Mouse (Mus musculus): ENCODE measurements around the gene Zbtb25. TPM values are rescaled to one million over a fixed set of nuclear protein-coding genes. Genes with fewer than 3 reads are reported as not detected.
A peak's percentile ranks its signal among the peaks of the same experiment; 100 is the strongest.

The Zbtb25 gene
- polyA plus RNA-seq (2016; fragmentation: Nextera tagmentation; extraction: Ambion mirVana) = 20.0 and 22.5 TPM in 2 replicates

- Histone ChIP-seq H3K27ac (peak within 1 kb of the TSS; percentile 99), H3K9ac (peak within 1 kb of the TSS; percentile 96), H3K27me3 (no peaks in the 10 kb centered on the region), H3K4me1 (peaks cover 38% of the 10 kb centered on the region), H3K9me3 (no peaks in the 10 kb centered on the region), H3K4me3 (replicated peaks) (peak within 1 kb of the TSS; percentile 72), H3K4me2 (peak within 1 kb of the TSS; percentile 84), H3K36me3 (replicated peaks) (no peaks in the 10 kb centered on the region)
- peak; percentile 85 for ATAC-seq (ENCODE audit: low FRiP score)
- under 1% methylated on average over 67 of the region's 96 CpGs for WGBS
Observed at GRCm38 (mm10) chr12:76369206-76369977, at the start of gene Zbtb25. Zbtb25 (minus strand) TSS chr12:76369602.

DNA sequence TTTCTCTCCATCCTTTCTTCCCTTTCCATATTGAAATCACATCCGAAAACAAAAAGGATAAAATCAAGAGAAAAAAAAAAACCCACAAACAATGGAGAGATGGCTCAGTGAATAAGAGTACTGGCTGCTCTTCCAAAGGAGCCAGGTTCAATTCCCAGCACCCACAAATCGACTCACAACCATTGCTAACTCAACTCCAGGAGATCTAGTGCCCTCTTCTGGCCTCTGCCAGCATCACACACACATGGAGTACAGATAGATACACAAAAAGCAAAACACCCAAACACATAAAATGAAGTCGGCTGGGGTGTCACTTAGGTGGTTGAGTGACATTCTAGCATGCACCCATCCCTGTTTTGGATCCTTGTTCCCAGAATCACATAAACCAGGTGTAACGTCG is 48.9 kb upstream of the Zbtb25 start:
- H3K36me3 ChIP-seq (replicated peaks) = no peaks in the 10 kb centered on the region
- H3K4me3 ChIP-seq (replicated peaks) = no peak overlapping the region
- no peak for ATAC-seq (ENCODE audit: low FRiP score)
- H3K4me1 ChIP-seq = peaks cover 7% of the 10 kb centered on the region
- peaks cover 6% of the 10 kb centered on the region; the same call in 1 of the 2 replicates for H3K9me3 ChIP-seq
- H3K27ac ChIP-seq = no peak overlapping the region
- H3K9ac ChIP-seq = no peak overlapping the region
- WGBS = 94% methylated on average over 5 of the region's 5 CpGs
- peaks cover 26% of the 10 kb centered on the region for H3K27me3 ChIP-seq
- H3K4me2 ChIP-seq = no peak overlapping the region

GRCm38 (mm10) chr12:76417433-76417854 is 48.0 kb upstream of the Zbtb25 start, which contains the start of gene Ppp1r36:
Ppp1r36 (plus strand) TSS chr12:76417538.
- H3K9me3 ChIP-seq = peaks cover 6% of the 10 kb centered on the region; the same call in 1 of the 2 replicates
- peak within 1 kb of the TSS; percentile 38; the same call in 1 of the 2 replicates for H3K9ac ChIP-seq
- WGBS = under 1% methylated on average over 37 of the region's 37 CpGs
- H3K27ac ChIP-seq = no peak within 1 kb of the TSS
- H3K4me1 ChIP-seq = peaks cover 7% of the 10 kb centered on the region
- no peaks in the 10 kb centered on the region for H3K36me3 ChIP-seq (replicated peaks)
- H3K27me3 ChIP-seq = peaks cover 26% of the 10 kb centered on the region
- H3K4me3 ChIP-seq (replicated peaks) = peak within 1 kb of the TSS; percentile 45
- H3K4me2 ChIP-seq = peak within 1 kb of the TSS; percentile 79
- 0 out of 2 replicates have a peak, but pooled peaks have one; percentile 46 for ATAC-seq (ENCODE audit: low FRiP score)

- WGBS = 87% methylated on average over 12 of the region's 12 CpGs
- Histone ChIP-seq H3K36me3 (replicated peaks) (no peaks in the 10 kb centered on the region), H3K4me3 (replicated peaks) (no peak overlapping the region), H3K27me3 (peaks cover 26% of the 10 kb centered on the region), H3K9me3 (peaks cover 6% of the 10 kb centered on the region; the same call in 1 of the 2 replicates), H3K4me2 (no peak overlapping the region), H3K4me1 (peaks cover 7% of the 10 kb centered on the region), H3K9ac (no peak overlapping the region), H3K27ac (no peak overlapping the region)
- no peak for ATAC-seq (ENCODE audit: low FRiP score)
Observed at GRCm38 (mm10) chr12:76415383-76416010, 46.1 kb upstream of the Zbtb25 start.

- Histone ChIP-seq H3K27me3 (peaks cover 34% of the 10 kb centered on the region), H3K4me2 (no peak overlapping the region), H3K36me3 (replicated peaks) (no peaks in the 10 kb centered on the region), H3K4me3 (replicated peaks) (no peak overlapping the region), H3K27ac (no peak overlapping the region), H3K9ac (no peak overlapping the region), H3K4me1 (peaks cover 20% of the 10 kb centered on the region), H3K9me3 (no peaks in the 10 kb centered on the region)
- ATAC-seq (ENCODE audit: low FRiP score) = no peak
- WGBS = 72% methylated on average over 4 of the region's 4 CpGs
Observed at GRCm38 (mm10) chr12:76409166-76409565, 39.8 kb upstream of the Zbtb25 start.

DNA sequence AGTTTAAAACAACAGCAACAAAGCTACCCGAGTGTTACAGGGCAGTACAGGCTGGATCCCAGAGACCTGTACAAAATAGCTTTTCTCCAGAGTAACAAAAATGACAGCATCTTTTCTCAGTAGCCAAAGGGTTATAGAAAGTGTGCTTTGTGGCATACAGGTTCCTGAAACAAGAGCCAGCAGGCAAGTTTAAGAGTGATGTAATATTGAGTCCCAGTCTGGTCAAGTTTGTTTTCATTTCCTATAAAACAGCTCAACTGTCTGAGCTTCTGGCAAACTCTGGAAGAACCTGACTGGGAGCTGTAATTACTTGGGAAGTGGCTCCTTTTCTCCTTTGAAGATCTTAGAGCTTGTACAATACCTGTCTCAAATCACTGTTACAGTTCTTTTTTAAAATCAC is 37.8 kb upstream of the Zbtb25 start:
- no peak overlapping the region for H3K4me2 ChIP-seq
- H3K4me3 ChIP-seq (replicated peaks) = no peak overlapping the region
- WGBS = 43% methylated on average over 1 of the region's 1 CpGs
- H3K27me3 ChIP-seq = peaks cover 43% of the 10 kb centered on the region
- H3K9ac ChIP-seq = no peak overlapping the region
- no peaks in the 10 kb centered on the region for H3K9me3 ChIP-seq
- H3K4me1 ChIP-seq = peaks cover 25% of the 10 kb centered on the region
- no peak overlapping the region for H3K27ac ChIP-seq
- H3K36me3 ChIP-seq (replicated peaks) = no peaks in the 10 kb centered on the region
- ATAC-seq (ENCODE audit: low FRiP score) = no peak

DNA sequence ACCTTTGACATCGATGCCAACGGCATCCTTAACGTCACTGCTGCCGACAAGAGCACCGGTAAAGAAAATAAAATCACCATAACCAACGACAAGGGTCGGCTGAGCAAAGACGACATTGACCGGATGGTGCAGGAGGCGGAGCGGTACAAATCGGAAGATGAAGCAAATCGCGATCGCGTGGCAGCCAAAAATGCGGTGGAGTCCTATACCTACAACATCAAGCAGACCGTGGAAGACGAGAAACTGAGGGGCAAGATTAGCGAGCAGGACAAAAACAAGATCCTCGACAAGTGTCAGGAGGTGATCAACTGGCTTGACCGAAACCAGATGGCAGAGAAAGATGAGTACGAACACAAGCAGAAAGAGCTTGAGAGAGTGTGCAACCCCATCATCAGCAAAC is 36.6 kb upstream of the Zbtb25 start:
- H3K27ac ChIP-seq = no peak overlapping the region
- H3K9me3 ChIP-seq = no peaks in the 10 kb centered on the region
- peak overlapping the region; percentile 72 for H3K4me3 ChIP-seq (replicated peaks)
- peaks cover 25% of the 10 kb centered on the region for H3K4me1 ChIP-seq
- ATAC-seq (ENCODE audit: low FRiP score) = no peak
- H3K36me3 ChIP-seq (replicated peaks) = no peaks in the 10 kb centered on the region
- H3K9ac ChIP-seq = no peak overlapping the region
- peaks cover 49% of the 10 kb centered on the region for H3K27me3 ChIP-seq
- 4% methylated on average over 23 of the region's 23 CpGs for WGBS
- H3K4me2 ChIP-seq = peak overlapping the region; percentile 83

GRCm38 (mm10) chr12:76405183-76405970 is 36.0 kb upstream of the Zbtb25 start:
- no peak for ATAC-seq (ENCODE audit: low FRiP score)
- peaks cover 25% of the 10 kb centered on the region for H3K4me1 ChIP-seq
- peak overlapping the region; percentile 83 for H3K4me2 ChIP-seq
- peak overlapping the region; percentile 72 for H3K4me3 ChIP-seq (replicated peaks)
- H3K27ac ChIP-seq = no peak overlapping the region
- 4% methylated on average over 63 of the region's 64 CpGs for WGBS
- no peaks in the 10 kb centered on the region for H3K9me3 ChIP-seq
- peaks cover 49% of the 10 kb centered on the region for H3K27me3 ChIP-seq
- H3K9ac ChIP-seq = no peak overlapping the region
- no peaks in the 10 kb centered on the region for H3K36me3 ChIP-seq (replicated peaks)

- peak overlapping the region; percentile 83 for H3K4me2 ChIP-seq
- peak overlapping the region; percentile 72 for H3K4me3 ChIP-seq (replicated peaks)
- 0 out of 2 replicates have a peak overlapping the region, but pooled peaks have one; percentile 38 for H3K9ac ChIP-seq
- no peaks in the 10 kb centered on the region for H3K36me3 ChIP-seq (replicated peaks)
- ATAC-seq (ENCODE audit: low FRiP score) = no peak
- peaks cover 49% of the 10 kb centered on the region for H3K27me3 ChIP-seq
- H3K27ac ChIP-seq = no peak overlapping the region
- no peaks in the 10 kb centered on the region for H3K9me3 ChIP-seq
- H3K4me1 ChIP-seq = peaks cover 25% of the 10 kb centered on the region
- 9% methylated on average over 20 of the region's 20 CpGs for WGBS
Observed at GRCm38 (mm10) chr12:76404836-76405182, 35.4 kb upstream of the Zbtb25 start.

DNA sequence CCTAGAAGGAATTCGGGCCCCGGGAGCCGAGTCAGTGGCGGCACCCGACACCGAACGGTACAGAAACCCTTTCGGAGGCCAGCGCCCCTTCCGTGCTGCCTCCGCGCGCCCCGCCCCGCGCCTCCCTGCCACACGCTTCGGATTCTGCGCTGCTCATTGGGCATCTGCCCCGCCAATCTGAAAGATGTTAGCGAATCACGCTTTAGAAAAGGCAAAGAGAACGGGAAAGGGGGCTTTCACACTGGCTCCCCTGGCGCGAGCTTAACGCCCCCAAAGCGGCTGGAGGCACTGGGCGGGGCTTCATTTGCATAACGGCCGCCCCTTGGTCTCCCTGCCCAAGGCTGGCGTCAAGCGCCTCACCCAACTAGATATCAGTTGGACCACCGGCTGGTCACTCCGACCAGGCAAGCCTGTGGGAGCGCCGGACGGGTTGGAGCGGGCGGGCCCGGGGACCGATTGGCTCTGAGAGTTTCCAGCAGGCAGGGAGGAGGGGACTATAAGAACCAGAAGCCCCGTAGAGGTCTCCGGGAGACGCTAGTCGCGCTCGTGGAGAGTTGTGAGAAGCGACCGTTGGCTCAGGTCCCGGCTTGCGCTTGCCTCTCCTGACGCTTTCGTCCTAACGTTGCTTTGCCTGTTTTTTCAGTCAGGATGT is 34.6 kb upstream of the Zbtb25 start, which contains the start of gene Hspa2:
Gene Hspa2, plus strand, starts transcription at position 291 of the 652 bp plus-strand sequence.
- Histone ChIP-seq H3K4me2 (peak within 1 kb of the TSS; percentile 83), H3K9ac (peak within 1 kb of the TSS; percentile 67), H3K27ac (peak within 1 kb of the TSS; percentile 89), H3K4me1 (peaks cover 25% of the 10 kb centered on the region), H3K27me3 (peaks cover 49% of the 10 kb centered on the region), H3K4me3 (replicated peaks) (peak within 1 kb of the TSS; percentile 72), H3K9me3 (no peaks in the 10 kb centered on the region), H3K36me3 (replicated peaks) (no peaks in the 10 kb centered on the region)
- ATAC-seq (ENCODE audit: low FRiP score) = peak; percentile 96
- WGBS = under 1% methylated on average over 54 of the region's 54 CpGs

- ATAC-seq (ENCODE audit: low FRiP score) = peak; percentile 91
- WGBS = under 1% methylated on average over 54 of the region's 54 CpGs
- Histone ChIP-seq H3K9me3 (no peaks in the 10 kb centered on the region), H3K27ac (peak overlapping the region; percentile 89), H3K27me3 (peaks cover 49% of the 10 kb centered on the region), H3K4me3 (replicated peaks) (peak overlapping the region; percentile 72), H3K4me2 (peak overlapping the region; percentile 83), H3K9ac (peak overlapping the region; percentile 67), H3K4me1 (peaks cover 25% of the 10 kb centered on the region), H3K36me3 (replicated peaks) (no peaks in the 10 kb centered on the region)
Observed at GRCm38 (mm10) chr12:76402991-76403885, 33.8 kb upstream of the Zbtb25 start.

All from forebrain, embryonic 12.5 days (tissue).